Mouse (Mus musculus): ENCODE measurements around the gene Hexim1.
A peak's percentile ranks its signal among the peaks of the same experiment; 100 is the strongest.

The Hexim1 gene

DNA sequence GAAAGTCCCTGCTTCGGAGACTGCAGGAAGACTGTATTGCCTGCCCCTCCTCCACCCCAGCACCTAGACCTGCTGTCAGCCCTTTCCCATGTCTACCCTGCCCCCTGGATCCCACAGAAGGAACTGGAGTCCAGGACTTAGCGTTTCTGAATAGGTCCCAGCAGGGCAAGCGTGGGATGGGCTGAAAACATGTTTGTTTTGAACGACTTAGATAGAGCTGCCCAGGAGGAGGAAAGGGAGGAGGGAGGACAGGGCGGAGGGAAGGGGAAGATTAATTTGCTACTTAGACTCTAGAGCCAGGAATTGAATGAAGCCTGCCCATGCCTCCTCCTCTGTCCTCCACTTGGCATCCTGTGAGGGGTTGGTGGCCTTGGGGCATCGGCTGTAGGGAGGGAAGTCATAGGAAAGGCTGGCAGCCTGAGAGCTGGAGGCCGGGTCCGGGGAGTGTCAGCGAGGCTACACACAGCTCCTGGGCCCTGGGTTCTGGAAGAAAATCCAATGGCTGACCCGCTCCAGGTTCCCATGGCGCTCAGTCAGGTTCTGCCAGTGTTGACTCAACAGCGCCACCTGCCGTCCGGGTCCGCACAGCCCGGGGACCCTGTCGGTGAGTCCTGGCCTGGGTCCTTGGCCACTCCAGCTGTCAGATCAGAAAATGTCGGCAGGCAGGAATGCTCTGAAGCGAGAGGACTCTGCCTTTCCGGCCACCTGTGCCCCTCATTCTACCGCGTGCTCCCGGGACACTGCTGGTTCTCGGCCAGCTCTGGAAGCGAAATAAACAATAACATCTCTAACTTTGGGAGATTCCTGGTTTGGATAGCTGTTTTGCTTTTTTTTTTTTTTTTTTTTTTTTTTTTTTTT lies 42.8 kb downstream of the Hexim1 start:
- DNase-seq (ENCODE audit: low spot score): peak; percentile 99

- DNase-seq (ENCODE audit: low spot score): no peak
Measured at GRCm38 (mm10) chr11:103160738-103161137, 44.7 kb downstream of the Hexim1 start.

DNA sequence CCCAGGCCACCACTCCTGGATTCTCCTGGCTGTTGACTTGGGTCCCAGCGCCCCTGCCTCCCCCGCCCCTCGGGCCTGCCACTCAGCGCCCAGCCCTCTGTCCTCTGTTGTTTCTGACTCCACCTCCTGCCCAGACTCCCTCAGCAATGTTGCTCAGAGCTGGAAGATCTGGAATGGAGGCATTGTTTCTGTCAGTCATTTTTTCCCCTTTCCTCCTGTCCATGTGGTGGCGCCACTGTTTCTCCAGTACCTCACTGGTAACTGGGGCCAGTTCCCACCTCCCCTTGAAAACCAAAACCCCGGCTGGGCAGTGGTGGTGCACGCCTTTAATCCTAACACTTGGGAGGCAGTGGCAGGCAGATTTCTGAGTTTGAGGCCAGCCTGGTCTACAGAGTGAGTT lies 45.4 kb downstream of the Hexim1 start:
- DNase-seq (ENCODE audit: low spot score): no peak

GRCm38 (mm10) chr11:103162132-103162531 lies 46.1 kb downstream of the Hexim1 start:
- DNase-seq (ENCODE audit: low spot score): no peak

DNA sequence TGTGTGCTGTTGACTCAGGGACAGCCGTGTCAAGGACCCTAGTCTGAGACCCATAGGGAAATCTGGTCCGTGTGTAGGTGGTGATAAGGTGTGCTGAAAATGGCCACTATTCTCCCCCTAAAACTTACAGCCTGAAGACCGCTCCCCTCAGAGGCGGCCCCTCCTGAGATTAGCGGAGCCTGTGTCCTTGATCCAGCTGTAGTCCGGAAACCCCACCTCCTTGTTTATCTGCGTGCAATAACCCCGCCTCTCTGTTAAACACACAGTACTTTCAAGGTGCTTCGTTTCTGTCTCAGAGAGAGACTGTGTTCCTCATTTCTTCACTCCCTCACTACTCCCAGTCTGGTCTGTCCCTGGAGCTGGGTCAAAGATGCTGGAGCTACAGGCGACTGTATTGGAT lies 48.4 kb downstream of the Hexim1 start:
- DNase-seq (ENCODE audit: low spot score): no peak

GRCm38 (mm10) chr11:103168690-103169390 lies 52.8 kb downstream of the Hexim1 start:
- DNase-seq (ENCODE audit: low spot score): peak; percentile 51
